Mouse (Mus musculus) ovary, postnatal 36 days (tissue): ENCODE data around the gene Atrn.
"Not testable (repeated sequence)": the region's sequence is repeated elsewhere in the genome, so short reads cannot be mapped to it uniquely, and the experiment has no call there.

Experiments used
- DNase-seq: peaks from one replicate; pipeline ENCODE4 v3.0.0; 2022; ENCODE audit warnings: low spot score, mixed read lengths

The Atrn gene

DNA sequence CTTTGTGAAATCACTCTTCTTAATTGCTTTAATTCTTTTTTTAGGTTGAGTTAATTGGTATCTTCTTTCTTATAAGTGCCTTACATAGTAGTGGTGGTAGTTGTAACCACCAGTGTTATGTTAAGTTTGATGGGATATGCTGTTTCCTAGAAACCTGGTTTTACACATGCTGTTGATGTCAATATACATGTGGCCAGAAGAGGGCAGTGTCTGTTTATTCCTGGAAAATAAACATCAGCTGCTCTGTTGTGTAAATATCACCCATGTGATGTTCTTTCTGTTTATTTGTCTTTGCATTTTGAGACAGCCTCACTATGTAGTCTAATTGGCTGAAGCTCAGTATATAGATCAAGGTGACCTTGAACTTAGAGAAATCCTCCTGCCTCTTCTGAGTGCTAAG is 55.6 kb downstream of the Atrn start:
- no peak for DNase-seq

DNA sequence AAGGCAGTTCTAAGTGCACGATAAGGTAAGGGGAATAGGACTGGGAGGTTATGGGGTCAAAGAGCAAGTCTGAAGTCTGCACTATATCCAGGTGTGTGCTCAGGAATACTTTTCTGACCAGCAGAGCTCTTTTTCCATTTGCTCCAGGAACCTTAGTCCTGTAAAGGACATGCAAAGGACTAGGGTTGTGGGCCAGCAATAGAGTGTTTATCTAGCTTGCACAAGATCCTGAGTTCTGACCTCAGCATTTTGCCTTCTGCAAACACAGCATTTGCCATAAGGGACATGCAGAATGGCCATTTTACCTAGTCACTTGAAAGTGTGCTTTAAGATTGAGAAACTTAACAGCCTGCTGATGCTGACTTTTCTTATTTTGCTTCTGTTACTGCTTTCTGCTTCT is 58.7 kb downstream of the Atrn start:
- no peak for DNase-seq

- DNase-seq, result no peak
Observed at GRCm38 (mm10) chr2:130971030-130971429, 64.7 kb downstream of the Atrn start.

- no peak for DNase-seq
Observed at GRCm38 (mm10) chr2:130972386-130972785, 66.1 kb downstream of the Atrn start.

GRCm38 (mm10) chr2:130974928-130975327 is 68.6 kb downstream of the Atrn start:
- DNase-seq, result no peak

DNA sequence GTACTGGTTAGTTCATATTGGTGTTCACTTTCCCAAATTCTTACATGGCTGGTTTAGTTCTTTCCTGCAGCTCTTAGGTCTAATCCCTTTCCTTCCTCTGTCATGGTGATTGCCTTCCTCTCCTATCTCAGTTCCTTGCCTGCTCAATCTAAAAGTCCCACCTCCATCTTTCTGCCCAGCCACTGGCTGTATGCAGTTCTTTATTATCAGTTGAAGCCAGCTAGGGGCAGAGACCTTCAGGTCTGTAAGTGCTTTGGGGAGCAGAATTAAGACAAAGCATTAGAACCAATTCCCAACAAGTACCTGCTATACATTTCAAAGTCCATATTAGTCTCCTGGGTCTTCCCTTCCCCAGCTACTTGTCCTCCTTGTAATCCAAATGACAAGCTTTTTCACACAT is 71.3 kb downstream of the Atrn start:
- no peak for DNase-seq

DNA sequence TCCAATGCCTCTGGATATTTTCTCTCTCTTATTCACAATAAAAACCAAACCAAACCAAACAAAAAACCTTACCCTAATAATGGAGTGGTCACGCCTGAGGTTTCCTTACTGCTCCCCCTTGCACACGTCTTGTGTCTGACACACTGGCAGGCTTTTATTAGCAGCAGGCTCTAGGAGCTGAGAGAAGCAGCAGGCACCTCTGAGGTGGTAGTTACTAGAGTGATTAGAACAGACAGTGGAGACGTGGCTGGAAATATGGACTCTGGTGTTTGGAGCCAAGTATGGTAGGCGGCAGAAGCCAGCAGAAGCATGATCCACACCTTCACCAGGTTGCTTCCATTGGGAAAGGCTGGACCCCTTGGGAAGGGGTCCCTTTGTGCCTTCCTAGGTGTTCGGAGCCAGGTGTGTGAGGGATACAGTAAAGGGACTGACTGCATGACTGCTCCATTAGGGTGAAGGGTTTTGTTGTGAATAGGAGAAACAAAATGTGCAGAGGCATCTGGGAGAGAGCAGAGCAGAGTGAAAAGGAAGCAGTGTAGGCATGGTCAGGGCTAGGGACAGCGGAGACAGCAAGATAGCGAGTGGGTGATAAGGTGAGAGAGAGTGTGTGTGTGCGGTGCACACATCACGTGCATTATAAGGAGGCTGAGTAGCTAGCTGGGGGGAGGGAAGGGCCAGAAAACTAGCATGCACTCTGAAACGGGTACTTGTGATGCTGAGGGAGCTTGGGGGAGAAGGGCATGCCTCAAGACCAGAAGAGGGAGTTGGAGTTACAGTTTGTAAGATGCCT is 72.0 kb downstream of the Atrn start:
- no peak for DNase-seq

- DNase-seq, result no peak
Observed at GRCm38 (mm10) chr2:130979138-130979537, 72.8 kb downstream of the Atrn start.

GRCm38 (mm10) chr2:130992818-130993217 is 86.5 kb downstream of the Atrn start:
- DNase-seq, result no peak

DNA sequence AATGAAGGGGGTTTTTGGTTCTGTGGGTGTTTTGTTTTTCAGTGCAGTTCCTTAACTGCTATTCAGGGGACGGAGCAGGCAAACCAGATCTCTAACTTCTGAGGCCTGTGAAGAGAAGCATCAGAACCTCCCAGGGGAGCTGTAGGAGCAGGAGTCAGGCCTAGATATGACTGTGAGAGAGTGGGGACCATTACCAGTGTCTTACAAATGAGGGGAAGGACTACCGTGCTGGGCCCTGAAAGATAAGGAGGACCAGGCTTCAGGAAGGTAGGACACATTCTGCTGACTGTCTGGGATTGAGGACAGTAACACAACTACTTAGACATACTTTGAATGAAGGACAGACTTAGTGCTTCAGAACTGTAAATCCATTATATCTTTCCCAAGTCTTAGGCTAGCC is 102.8 kb downstream of the Atrn start:
- no peak for DNase-seq

DNA sequence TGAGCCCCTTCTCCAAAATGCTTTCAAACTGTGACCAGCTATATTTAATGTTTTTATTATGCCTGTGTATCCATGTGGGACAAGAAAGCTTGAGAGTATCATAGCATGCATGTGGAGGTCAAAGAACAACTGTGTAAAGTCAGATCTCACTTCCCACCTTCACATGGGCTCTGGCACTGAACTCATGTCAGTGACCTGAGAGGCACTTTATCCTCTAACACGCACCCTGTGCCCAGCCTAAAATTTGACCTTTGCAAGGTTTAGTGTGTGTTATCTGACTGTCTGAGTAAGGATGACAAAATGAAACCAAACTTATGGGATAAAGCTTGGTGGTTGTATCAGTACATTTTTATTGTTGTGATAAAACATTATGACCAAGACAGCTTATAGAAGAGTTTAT is 104.3 kb downstream of the Atrn start:
- no peak for DNase-seq

DNA sequence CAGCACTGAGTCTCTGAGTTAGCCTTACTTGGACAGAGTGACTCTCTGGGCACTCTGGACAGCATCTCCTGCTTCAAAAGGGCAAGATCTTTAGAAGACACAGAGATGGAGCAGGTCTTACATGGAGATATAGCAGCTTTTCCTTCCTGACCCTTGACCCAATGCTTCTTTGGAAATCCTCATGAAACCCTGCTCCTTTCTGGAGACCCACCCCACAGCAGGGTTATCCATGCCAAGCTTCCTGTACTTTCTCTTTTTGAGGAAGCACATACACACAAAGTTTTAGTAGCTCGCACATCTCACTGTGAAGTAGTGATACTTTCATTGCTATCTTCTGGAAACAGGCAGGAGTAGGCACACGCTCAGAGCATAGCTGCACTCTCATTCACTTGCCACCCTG is 118.9 kb downstream of the Atrn start:
- no peak for DNase-seq

GRCm38 (mm10) chr2:131026941-131027340 is 120.6 kb downstream of the Atrn start:
- no peak for DNase-seq

DNA sequence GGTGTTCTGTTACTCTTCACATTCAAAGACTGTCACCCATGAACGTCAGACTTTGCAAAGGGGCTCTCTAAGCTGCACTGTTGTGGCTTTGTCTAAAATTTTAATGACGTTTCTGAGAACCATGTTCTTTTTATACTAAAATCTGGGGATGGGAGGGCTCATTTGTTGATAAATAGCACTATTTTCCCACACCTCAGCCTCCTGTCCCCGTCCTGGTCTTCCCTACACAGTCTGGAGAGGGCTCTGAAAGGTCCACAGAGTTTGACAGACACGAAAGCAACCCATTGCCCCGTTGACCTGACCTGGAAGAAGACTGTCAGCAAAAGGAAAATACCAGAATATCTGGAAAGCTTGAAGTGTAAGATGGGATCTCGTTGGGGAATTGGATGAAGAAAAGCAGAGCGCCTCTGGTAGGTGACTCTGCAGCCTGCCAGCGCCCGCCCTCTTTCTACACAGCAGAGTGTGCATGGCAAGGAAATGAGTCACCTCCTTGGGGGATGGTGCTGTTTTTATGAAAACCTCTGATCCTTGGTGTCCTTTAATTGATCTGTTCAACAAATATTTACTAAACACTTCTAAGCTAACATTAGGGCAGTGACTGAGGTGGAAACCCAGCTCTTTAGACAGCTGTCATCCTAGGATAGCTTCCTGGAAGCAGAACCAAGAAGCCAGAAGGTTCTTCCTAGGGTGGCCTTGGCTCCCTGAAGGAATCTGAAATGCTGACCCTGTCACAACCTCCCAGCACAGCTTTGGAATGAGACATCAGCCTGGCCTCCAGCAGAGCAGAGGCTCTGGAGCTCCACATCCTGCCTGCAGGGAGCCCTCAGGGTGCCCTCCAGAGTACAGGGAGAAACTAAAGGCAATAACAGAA is 123.0 kb downstream of the Atrn start:
- no peak for DNase-seq

GRCm38 (mm10) chr2:131030561-131030960 is 124.3 kb downstream of the Atrn start:
- no peak for DNase-seq

DNA sequence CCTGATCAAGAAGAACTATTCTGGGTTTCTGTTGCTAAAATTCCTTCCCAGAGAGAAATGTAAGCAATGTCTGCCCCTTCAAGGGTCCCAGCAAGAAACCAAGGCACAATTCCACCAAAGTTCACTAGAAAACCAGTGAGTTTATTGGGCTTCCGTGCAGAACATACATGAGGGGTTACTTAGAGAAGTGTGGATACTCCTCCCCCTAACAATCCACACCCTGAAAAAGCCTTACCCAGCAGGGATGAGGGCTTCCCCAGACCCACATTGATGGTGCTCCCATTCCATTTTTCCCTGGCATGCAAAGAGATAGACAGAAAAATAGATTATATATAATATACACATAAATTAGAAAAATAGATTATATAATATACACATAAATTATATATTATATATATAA is 124.7 kb downstream of the Atrn start:
- DNase-seq, result no peak

DNA sequence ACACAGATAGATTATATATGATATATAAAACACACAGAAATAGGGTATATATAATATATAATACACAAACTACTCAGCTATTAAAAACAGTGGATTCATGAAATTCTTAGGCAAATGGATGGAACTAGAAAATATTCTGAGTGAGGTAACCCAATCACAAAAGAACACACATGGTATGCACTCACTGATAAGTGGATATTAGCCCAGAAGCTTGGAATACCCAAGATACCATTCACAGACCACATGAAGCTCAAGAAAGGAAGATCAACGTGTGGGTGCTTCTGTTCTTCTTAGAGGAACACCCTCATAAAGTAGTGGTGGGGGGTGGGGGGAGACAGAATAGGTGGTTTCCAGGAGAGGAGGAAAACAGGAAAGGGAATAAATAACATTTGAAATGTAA is 125.1 kb downstream of the Atrn start:
- DNase-seq, result not testable (repeated sequence)

GRCm38 (mm10) chr2:131036343-131036742 is 130.0 kb downstream of the Atrn start:
- no peak for DNase-seq

DNA sequence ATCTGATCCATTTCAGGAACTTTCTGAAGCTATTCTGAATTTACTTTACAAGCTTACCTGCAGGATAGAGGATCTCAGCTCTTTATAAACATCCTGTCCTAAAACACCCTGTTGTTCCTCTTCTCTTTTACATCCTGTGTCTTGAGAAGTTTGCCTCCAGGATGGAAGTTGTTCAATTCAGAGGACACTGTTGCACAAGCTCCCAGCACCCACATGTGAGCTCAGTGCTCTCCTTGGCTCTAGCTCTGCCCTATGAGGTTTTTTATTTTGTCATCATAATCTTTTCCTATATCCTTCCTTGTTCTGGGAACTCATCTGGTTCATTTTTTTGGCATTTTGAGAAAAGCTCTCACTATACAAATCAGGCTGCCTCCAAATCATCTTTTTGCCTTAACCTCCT is 130.5 kb downstream of the Atrn start:
- DNase-seq, result no peak

GRCm38 (mm10) chr2:131037226-131037990 is 131.1 kb downstream of the Atrn start:
- peak; percentile 44 for DNase-seq

DNA sequence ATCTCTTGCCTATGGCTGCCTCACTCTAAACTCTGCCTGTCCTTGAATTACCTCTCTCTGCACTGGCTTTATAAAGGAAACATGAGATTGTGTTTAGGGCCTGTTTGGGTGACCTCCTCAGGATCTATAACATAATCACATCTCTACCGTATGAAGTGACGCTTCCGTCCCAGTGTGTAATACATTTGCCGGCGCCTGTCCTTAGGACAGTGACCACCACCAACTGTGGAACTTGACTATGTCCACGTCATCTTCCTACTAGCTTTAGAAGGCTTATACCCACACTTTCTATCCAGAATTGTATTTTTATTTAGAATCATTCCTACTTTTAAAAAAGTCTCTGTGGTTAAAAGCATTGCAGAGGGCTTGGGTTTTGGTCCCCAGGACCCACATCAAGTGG is 131.9 kb downstream of the Atrn start:
- DNase-seq, result no peak

DNA sequence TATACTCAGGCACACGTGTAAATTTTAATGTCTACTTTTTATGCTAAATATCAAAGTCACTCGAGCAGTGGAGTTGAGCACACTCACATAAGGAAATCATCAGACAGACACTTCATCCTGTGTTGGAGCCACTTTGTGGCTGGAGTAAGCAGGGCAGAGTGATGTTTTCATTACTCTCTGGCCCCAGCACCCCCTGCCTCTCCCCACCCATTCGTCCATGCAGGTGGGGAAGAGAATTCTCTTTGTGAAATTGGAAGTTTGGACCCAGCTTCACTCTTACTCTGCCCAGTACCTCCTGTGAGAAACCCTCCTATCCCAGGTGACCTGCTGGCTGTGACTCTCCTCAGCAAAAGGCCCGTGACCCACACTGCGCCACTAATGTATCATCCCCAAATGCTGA is 132.4 kb downstream of the Atrn start:
- no peak for DNase-seq
